Mouse (Mus musculus): ENCODE measurements around the gene Mrpl27. TPM values are rescaled to one million over a fixed set of nuclear protein-coding genes. Genes with fewer than 3 reads are reported as not detected.
A peak's percentile ranks its signal among the peaks of the same experiment; 100 is the strongest.
"Not testable (repeated sequence)": the region's sequence is repeated elsewhere in the genome, so short reads cannot be mapped to it uniquely, and the experiment has no call there.

Gene Mrpl27
- polyA plus RNA-seq, 1 experiment = 52.0 TPM

DNA sequence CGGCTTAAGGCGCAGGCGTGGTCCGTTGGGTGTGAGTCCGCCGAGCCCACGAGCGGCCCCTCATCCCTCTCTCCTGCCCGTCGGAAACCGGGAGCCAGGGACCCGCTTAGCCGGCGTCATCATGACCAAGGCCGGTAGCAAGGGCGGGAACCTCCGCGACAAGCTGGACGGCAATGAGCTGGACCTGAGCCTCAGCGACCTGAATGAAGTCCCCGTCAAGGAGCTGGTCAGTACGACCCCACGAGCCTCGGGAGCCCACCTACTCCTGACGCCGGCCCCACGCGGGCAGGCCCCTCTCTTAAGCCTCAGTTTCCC is 23.7 kb upstream of the Mrpl27 start:
- TF ChIP-seq POLR2A (IDR thresholded peaks at IDR 0.05; ENCODE audit: low read depth, low read length) = no peak
- TF ChIP-seq CTCF (IDR thresholded peaks at IDR 0.05; ENCODE audit: borderline replicate concordance, insufficient read depth, low read length) = no peak
- H3K4me1 ChIP-seq (ENCODE audit: control insufficient read depth, insufficient read depth, low read length) = no peaks in the 10 kb centered on the region; the same call in 1 of the 2 replicates

DNA sequence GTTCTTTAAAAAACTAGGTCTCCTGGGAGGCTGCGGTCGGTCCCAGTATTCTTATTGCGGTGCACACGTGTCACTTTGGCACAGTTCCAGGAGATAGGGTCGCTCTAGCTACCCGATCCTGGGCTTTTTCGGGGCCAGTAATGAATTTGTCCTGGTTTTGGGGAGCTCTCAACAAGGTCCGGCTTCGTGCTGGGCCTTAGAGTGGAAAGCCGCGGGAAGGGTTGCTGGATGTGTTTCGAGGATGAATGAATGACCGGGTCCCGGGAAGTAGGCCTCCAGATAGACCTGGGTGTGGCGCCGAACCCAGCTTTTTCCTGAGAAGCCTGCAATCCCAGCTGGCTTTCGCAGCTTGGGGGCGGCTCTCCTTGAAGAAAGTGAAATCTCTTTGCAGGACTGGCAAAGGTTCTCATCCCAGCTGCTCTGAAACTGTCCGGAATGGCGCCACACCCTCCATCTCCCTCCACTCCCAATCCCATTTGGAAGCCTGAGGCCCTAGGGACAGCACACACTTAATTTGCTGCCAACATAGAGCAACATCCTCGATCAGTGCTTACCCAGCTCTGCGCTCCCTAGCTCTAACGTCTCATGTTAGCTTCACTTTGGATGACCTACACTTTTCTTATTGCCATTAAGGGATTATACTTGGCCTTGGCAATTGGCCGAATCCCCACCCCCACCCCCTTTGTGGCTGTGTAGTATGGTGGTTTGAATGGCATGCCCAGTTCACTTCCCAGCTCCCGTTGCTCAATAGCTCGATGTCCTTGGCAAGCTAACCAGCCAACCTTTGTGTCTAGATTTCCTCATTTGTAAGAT is 23.2 kb upstream of the Mrpl27 start:
- TF ChIP-seq CTCF (IDR thresholded peaks at IDR 0.05; ENCODE audit: borderline replicate concordance, insufficient read depth, low read length) (no peak), POLR2A (IDR thresholded peaks at IDR 0.05; ENCODE audit: low read depth, low read length) (peak; percentile 27; the same call in 1 of the 2 replicates)
- peak overlapping the region; percentile 64 for H3K27ac ChIP-seq (ENCODE audit: insufficient read depth, low read length)
- H3K4me3 ChIP-seq (ENCODE audit: insufficient read depth, low read length) = peak overlapping the region; percentile 90
- H3K4me1 ChIP-seq (ENCODE audit: control insufficient read depth, insufficient read depth, low read length) = no peaks in the 10 kb centered on the region; the same call in 1 of the 2 replicates

More for the DNA sequence above, 23.7 kb upstream of the Mrpl27 start:
- Histone ChIP-seq H3K4me3 (ENCODE audit: insufficient read depth, low read length) (peak overlapping the region; percentile 90), H3K27ac (ENCODE audit: insufficient read depth, low read length) (peak overlapping the region; percentile 64)

DNA sequence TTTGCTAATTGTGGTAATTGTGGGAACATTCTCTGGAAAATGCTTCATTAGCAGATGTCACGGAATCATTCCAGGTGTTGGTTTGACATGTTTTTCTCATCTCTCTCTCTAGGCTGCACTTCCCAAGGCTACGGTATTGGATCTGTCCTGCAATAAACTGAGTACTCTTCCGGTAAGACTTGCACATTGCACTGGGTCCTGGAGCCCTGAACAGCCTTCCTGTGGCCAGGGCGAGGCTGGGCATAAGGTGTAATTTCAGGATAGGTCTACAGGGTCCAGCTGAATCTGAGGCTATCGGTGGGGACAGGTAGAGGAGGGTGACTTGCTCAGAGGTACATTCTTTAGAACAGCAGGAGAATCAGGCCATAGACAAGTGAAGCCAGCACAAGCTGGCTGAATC is 21.6 kb upstream of the Mrpl27 start:
- no peak for TF ChIP-seq CTCF (IDR thresholded peaks at IDR 0.05; ENCODE audit: borderline replicate concordance, insufficient read depth, low read length)
- no peak for TF ChIP-seq POLR2A (IDR thresholded peaks at IDR 0.05; ENCODE audit: low read depth, low read length)
- Histone ChIP-seq H3K4me3 (ENCODE audit: insufficient read depth, low read length) (no peak overlapping the region), H3K27ac (ENCODE audit: insufficient read depth, low read length) (no peak overlapping the region), H3K4me1 (ENCODE audit: control insufficient read depth, insufficient read depth, low read length) (no peaks in the 10 kb centered on the region; the same call in 1 of the 2 replicates)

DNA sequence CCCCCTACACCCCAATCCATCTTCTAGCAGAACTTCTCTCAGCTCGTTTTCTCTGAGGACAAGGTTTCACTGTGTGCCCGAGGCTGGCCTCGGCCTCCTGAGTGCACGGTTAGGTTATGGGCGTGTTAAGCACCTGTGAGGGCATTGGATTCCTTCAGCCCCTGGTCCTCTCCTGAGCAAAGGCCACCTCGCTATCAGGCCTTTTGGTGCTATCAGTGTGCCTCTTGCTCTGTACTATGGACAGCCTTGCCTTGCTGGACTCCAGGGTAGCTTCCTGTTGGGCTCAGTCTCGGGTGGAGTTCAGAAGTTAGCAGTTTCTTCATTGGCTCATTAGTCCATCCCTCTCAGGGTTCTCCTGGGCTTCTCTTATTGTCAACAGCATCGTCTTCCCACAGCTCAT is 20.6 kb upstream of the Mrpl27 start:
- TF ChIP-seq CTCF (IDR thresholded peaks at IDR 0.05; ENCODE audit: borderline replicate concordance, insufficient read depth, low read length) (no peak), POLR2A (IDR thresholded peaks at IDR 0.05; ENCODE audit: low read depth, low read length) (no peak)
- Histone ChIP-seq H3K27ac (ENCODE audit: insufficient read depth, low read length) (no peak overlapping the region), H3K4me3 (ENCODE audit: insufficient read depth, low read length) (no peak overlapping the region), H3K4me1 (ENCODE audit: control insufficient read depth, insufficient read depth, low read length) (no peaks in the 10 kb centered on the region; the same call in 1 of the 2 replicates)

DNA sequence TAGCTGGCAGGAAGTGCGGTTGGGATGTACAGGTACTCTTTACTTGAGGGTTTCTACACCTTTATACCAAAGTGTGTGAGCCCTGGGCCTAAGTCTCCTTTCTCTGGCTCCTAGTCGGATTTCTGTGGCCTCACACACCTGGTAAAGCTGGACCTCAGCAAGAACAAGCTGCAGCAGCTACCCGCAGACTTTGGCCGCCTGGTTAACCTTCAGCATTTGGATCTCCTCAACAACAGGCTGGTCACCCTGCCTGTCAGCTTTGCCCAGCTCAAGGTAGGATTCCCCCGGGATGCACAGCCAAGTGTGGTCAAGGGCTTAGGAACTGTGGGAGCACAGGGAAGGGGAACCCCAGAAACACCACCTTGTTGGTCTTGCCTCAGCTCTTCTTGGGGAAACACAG is 19.1 kb upstream of the Mrpl27 start:
- TF ChIP-seq CTCF (IDR thresholded peaks at IDR 0.05; ENCODE audit: borderline replicate concordance, insufficient read depth, low read length) (no peak), POLR2A (IDR thresholded peaks at IDR 0.05; ENCODE audit: low read depth, low read length) (no peak)
- no peak overlapping the region for H3K4me3 ChIP-seq (ENCODE audit: insufficient read depth, low read length)
- no peak overlapping the region for H3K27ac ChIP-seq (ENCODE audit: insufficient read depth, low read length)
- no peaks in the 10 kb centered on the region; the same call in 1 of the 2 replicates for H3K4me1 ChIP-seq (ENCODE audit: control insufficient read depth, insufficient read depth, low read length)

DNA sequence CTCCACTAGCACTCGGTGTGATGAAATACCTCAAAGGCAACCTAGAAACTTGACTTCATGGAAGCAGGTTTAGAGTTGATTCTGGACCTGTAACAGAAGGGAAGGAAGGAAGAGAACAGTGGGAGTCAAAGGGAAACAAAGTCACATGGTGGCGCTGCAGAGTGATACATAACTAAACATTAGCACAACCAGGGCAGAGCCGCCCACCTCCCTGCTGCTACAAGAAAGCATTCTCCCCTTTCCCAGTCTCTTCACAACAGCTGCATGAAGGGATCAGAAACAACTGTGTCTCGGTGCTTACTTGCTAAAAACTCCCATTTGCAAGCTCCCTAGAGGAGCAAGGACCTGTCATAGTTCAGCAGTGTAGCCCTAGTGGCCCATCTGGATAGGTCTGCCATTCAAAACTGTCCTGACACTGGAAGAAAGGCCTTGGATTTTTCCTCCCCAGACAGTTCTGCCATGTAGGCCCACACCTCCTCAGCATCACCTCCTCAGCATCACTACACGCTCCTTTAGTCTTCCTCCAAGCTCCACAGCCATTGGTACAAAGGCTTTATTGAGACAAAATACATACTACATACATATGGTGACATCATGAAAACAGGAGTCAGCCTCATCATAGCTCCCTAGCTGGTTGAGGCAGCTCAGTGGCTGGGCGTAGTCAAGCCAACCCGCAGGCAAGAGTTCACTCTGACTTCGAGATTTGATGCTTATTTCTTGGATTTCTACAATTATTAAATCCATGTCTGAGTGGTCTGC is 8.9 kb upstream of the Mrpl27 start:
- Histone ChIP-seq H3K27ac (ENCODE audit: insufficient read depth, low read length) (no peak overlapping the region), H3K4me1 (ENCODE audit: control insufficient read depth, insufficient read depth, low read length) (no peaks in the 10 kb centered on the region), H3K4me3 (ENCODE audit: insufficient read depth, low read length) (no peak overlapping the region)
- TF ChIP-seq CTCF (IDR thresholded peaks at IDR 0.05; ENCODE audit: borderline replicate concordance, insufficient read depth, low read length) (no peak), POLR2A (IDR thresholded peaks at IDR 0.05; ENCODE audit: low read depth, low read length) (no peak)

DNA sequence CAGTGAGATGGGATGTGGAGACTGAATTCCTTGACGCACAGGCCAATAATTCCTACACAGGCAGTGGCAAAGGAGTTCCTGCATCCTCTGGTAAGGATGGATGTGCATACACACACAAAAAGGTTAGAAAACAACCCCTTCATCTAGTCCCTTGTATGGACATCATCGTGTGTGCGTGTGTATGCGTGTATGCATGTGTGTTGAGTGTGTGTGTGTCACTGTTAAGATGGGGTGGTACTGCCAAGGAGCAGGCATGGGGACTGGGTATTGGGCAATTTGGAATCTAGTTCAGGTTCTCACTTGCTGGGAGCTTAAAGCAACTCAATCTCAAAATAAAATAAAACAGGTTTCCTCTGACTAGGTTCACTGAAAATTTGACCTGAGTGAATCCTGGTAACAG is 7.1 kb upstream of the Mrpl27 start:
- no peak overlapping the region for H3K27ac ChIP-seq (ENCODE audit: insufficient read depth, low read length)
- TF ChIP-seq CTCF (IDR thresholded peaks at IDR 0.05; ENCODE audit: borderline replicate concordance, insufficient read depth, low read length) (no peak), POLR2A (IDR thresholded peaks at IDR 0.05; ENCODE audit: low read depth, low read length) (no peak)

DNA sequence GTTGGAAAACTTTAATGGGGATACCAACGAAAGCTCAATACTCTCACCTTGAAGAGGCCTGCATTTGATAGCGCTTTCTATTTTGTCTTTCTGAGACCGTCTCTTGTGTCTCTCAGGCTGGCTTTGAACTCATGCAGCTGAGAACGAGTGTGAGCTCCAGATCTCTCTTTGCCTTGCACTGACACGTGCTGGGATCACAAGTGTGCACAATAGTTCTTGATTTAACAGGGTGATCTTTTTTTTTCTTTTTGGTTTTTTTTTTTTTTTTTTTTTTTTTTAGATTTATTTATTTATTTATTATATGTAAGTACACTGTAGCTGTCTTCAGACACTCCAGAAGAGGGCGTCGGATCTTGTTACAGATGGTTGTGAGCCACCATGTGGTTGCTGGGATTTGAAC is 2.3 kb upstream of the Mrpl27 start:
- not testable (repeated sequence) for H3K27ac ChIP-seq (ENCODE audit: insufficient read depth, low read length); H3K4me1 ChIP-seq (ENCODE audit: control insufficient read depth, insufficient read depth, low read length); H3K4me3 ChIP-seq (ENCODE audit: insufficient read depth, low read length)

More for the DNA sequence above, 7.1 kb upstream of the Mrpl27 start:
- H3K4me1 ChIP-seq (ENCODE audit: control insufficient read depth, insufficient read depth, low read length) = no peaks in the 10 kb centered on the region
- H3K4me3 ChIP-seq (ENCODE audit: insufficient read depth, low read length) = no peak overlapping the region

DNA sequence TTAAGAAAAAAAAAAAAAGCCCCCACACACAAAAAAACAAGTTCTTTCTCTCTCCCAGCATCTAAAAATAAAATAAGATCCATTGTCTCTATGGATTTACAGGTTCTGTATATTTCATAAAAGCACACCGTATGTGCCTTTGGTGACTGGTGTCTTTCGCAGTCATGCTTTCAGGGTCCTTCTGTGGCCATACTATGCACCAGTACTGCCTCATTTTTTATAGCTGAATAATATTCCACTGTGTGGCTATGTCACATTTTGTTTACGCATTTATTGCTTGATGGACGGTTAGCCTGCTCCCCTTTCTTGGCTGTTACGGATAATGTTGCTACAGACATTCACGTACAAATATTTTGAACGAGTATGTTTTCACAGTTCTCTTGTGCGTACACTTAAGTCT is 594 bp upstream of the Mrpl27 start:
- Histone ChIP-seq H3K4me1 (ENCODE audit: control insufficient read depth, insufficient read depth, low read length) (no peaks in the 10 kb centered on the region; the same call in 1 of the 2 replicates), H3K27ac (ENCODE audit: insufficient read depth, low read length) (no peak overlapping the region), H3K4me3 (ENCODE audit: insufficient read depth, low read length) (peak overlapping the region; percentile 70)
- TF ChIP-seq POLR2A (IDR thresholded peaks at IDR 0.05; ENCODE audit: low read depth, low read length) = no peak
- no peak for TF ChIP-seq CTCF (IDR thresholded peaks at IDR 0.05; ENCODE audit: borderline replicate concordance, insufficient read depth, low read length)

DNA sequence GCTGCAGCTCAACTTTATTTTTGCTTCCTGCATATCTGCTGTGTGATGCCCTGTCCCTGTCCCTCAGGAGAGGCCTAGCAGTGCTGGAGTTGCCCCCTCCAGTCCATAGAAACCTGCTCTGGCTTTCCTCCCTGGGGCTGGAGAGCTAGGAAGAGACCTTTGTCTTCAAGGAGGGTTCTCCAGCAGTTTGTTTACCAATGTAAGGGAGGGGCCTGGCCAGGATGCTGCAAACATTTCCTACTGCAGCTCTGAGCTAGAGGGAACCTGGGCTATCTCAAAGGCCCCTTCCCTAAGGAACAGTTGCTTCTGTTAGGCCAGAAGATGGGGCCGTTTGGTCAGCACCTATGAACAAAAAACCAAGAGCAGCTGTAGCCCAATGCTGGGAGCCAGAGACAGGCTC is 7.8 kb downstream of the Mrpl27 start:
- Histone ChIP-seq H3K4me3 (ENCODE audit: insufficient read depth, low read length) (no peak overlapping the region), H3K27ac (ENCODE audit: insufficient read depth, low read length) (no peak overlapping the region), H3K4me1 (ENCODE audit: control insufficient read depth, insufficient read depth, low read length) (no peaks in the 10 kb centered on the region)
- no peak for TF ChIP-seq CTCF (IDR thresholded peaks at IDR 0.05; ENCODE audit: borderline replicate concordance, insufficient read depth, low read length)
- no peak for TF ChIP-seq POLR2A (IDR thresholded peaks at IDR 0.05; ENCODE audit: low read depth, low read length)
